Mouse (Mus musculus): Measurements from ENCODE around the gene Ltf. TPM values are rescaled to one million over a fixed set of nuclear protein-coding genes. Genes with fewer than 3 reads are reported as not detected.

The Ltf gene
- polyA plus RNA-seq, 1 experiment from 2014 or later, result 1.3 TPM

DNA sequence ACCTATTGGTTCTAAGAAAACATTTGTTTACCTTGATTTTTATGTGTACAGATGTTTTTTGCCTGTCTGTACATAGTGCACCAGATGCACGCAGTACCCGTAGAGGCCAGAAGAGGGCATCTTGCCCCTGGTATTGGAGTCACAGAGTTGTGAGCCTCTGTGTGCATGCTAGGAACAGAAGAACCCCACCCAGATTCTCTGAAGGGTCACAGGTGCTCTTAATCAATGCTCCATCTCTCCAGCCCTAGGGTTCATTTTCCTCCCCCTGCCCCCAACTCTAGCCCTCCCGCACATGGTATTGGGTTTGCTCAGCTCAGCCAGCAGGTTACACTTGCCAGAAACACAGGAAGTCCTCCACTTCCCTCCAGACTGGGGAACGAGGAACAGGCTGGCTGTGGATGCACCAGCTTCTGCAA is 51.5 kb downstream of the Ltf start:
- 36% methylated on average over 4 of the region's 4 CpGs for WGBS
- H3K4me3 ChIP-seq (ENCODE audit: low read length), result no peak overlapping the region
- H3K27ac ChIP-seq (ENCODE audit: low read depth, low read length), result no peak overlapping the region
- no peaks in the 10 kb centered on the region for H3K27me3 ChIP-seq (replicated peaks; ENCODE audit: control insufficient read depth, insufficient read depth, low read length)
- no peaks in the 10 kb centered on the region for H3K36me3 ChIP-seq (ENCODE audit: control insufficient read depth, insufficient read depth, low read length)
- H3K4me1 ChIP-seq (ENCODE audit: control insufficient read depth, insufficient read depth, low read depth, low read length), result no peaks in the 10 kb centered on the region
- peaks cover 2% of the 10 kb centered on the region; the same call in 1 of the 2 replicates for H3K9me3 ChIP-seq (ENCODE audit: control insufficient read depth, low read length)
- H3K4me2 ChIP-seq (ENCODE audit: low read length), result no peak overlapping the region
- H3K9ac ChIP-seq (ENCODE audit: low read depth, low read length), result no peak overlapping the region
- no peak for ATAC-seq

DNA sequence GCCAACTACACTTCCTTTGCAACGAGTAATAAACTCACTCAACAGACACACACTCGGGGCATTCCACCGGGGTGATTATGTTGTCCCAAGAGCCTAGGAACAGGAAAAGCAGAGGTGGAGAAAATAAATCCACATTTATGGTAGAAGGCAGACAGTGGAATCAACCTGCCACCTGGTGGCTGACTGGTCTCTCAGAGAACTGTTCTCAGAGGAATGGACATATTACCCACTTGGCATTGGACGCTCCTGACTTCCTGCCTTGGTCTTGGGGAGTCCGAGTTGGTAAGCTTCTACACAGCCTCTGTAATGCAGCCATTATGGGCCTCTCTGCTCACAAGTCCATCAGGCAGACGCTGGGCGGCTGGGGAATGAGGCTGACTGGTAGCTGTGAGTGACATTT is 53.1 kb downstream of the Ltf start:
- Histone ChIP-seq H3K9ac (ENCODE audit: low read depth, low read length) (no peak overlapping the region), H3K4me3 (ENCODE audit: low read length) (no peak overlapping the region), H3K27me3 (replicated peaks; ENCODE audit: control insufficient read depth, insufficient read depth, low read length) (no peaks in the 10 kb centered on the region), H3K4me1 (ENCODE audit: control insufficient read depth, insufficient read depth, low read depth, low read length) (no peaks in the 10 kb centered on the region), H3K9me3 (ENCODE audit: control insufficient read depth, low read length) (peaks cover 2% of the 10 kb centered on the region; the same call in 1 of the 2 replicates), H3K4me2 (ENCODE audit: low read length) (no peak overlapping the region), H3K27ac (ENCODE audit: low read depth, low read length) (no peak overlapping the region), H3K36me3 (ENCODE audit: control insufficient read depth, insufficient read depth, low read length) (no peaks in the 10 kb centered on the region)
- ATAC-seq, result no peak
- 56% methylated on average over 7 of the region's 7 CpGs for WGBS

- no peak overlapping the region for H3K4me3 ChIP-seq (ENCODE audit: low read length)
- H3K9me3 ChIP-seq (ENCODE audit: control insufficient read depth, low read length), result peaks cover 2% of the 10 kb centered on the region; the same call in 1 of the 2 replicates
- WGBS, result 78% methylated on average over 4 of the region's 4 CpGs
- no peak overlapping the region for H3K4me2 ChIP-seq (ENCODE audit: low read length)
- no peak overlapping the region for H3K9ac ChIP-seq (ENCODE audit: low read depth, low read length)
- no peak overlapping the region for H3K27ac ChIP-seq (ENCODE audit: low read depth, low read length)
- no peaks in the 10 kb centered on the region for H3K4me1 ChIP-seq (ENCODE audit: control insufficient read depth, insufficient read depth, low read depth, low read length)
- ATAC-seq, result no peak
- no peaks in the 10 kb centered on the region for H3K36me3 ChIP-seq (ENCODE audit: control insufficient read depth, insufficient read depth, low read length)
- H3K27me3 ChIP-seq (replicated peaks; ENCODE audit: control insufficient read depth, insufficient read depth, low read length), result no peaks in the 10 kb centered on the region
Observed at GRCm38 (mm10) chr9:111072971-111073370, 53.9 kb downstream of the Ltf start.

- Histone ChIP-seq H3K36me3 (ENCODE audit: control insufficient read depth, insufficient read depth, low read length) (no peaks in the 10 kb centered on the region), H3K27ac (ENCODE audit: low read depth, low read length) (no peak overlapping the region), H3K27me3 (replicated peaks; ENCODE audit: control insufficient read depth, insufficient read depth, low read length) (no peaks in the 10 kb centered on the region), H3K9me3 (ENCODE audit: control insufficient read depth, low read length) (peaks cover 2% of the 10 kb centered on the region; the same call in 1 of the 2 replicates), H3K4me2 (ENCODE audit: low read length) (no peak overlapping the region), H3K4me3 (ENCODE audit: low read length) (no peak overlapping the region), H3K9ac (ENCODE audit: low read depth, low read length) (no peak overlapping the region), H3K4me1 (ENCODE audit: control insufficient read depth, insufficient read depth, low read depth, low read length) (no peaks in the 10 kb centered on the region)
- WGBS, result 59% methylated on average over 5 of the region's 5 CpGs
- ATAC-seq, result no peak
Observed at GRCm38 (mm10) chr9:111077745-111078144, 58.7 kb downstream of the Ltf start.

DNA sequence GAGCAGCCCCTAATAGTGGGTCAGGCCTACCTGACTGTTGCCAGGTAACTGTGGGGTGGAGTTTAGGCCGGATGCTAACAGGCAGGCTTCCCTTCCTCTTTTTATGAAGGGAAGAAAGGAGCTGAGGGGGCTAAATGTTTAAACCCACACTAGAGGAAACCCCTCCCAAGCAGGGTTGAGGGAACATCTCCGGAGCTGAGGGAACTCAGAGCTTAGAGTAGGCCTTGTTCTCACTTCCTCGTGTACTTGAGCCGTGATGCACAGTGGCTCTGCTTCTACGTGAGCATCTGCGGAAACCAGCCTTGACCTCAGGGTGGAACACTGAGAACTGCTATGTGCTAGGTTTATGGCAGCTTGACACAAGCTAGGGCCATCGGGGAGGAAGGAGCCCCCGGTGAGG is 61.7 kb downstream of the Ltf start:
- H3K9me3 ChIP-seq (ENCODE audit: control insufficient read depth, low read length), result no peaks in the 10 kb centered on the region
- H3K9ac ChIP-seq (ENCODE audit: low read depth, low read length), result no peak overlapping the region
- H3K36me3 ChIP-seq (ENCODE audit: control insufficient read depth, insufficient read depth, low read length), result no peaks in the 10 kb centered on the region
- no peak for ATAC-seq
- H3K27me3 ChIP-seq (replicated peaks; ENCODE audit: control insufficient read depth, insufficient read depth, low read length), result no peaks in the 10 kb centered on the region
- H3K27ac ChIP-seq (ENCODE audit: low read depth, low read length), result no peak overlapping the region
- no peaks in the 10 kb centered on the region for H3K4me1 ChIP-seq (ENCODE audit: control insufficient read depth, insufficient read depth, low read depth, low read length)
- 95% methylated on average over 8 of the region's 8 CpGs for WGBS
- H3K4me2 ChIP-seq (ENCODE audit: low read length), result no peak overlapping the region
- no peak overlapping the region for H3K4me3 ChIP-seq (ENCODE audit: low read length)

- no peak overlapping the region for H3K4me2 ChIP-seq (ENCODE audit: low read length)
- no peaks in the 10 kb centered on the region for H3K36me3 ChIP-seq (ENCODE audit: control insufficient read depth, insufficient read depth, low read length)
- no peaks in the 10 kb centered on the region for H3K27me3 ChIP-seq (replicated peaks; ENCODE audit: control insufficient read depth, insufficient read depth, low read length)
- H3K27ac ChIP-seq (ENCODE audit: low read depth, low read length), result no peak overlapping the region
- no peaks in the 10 kb centered on the region for H3K4me1 ChIP-seq (ENCODE audit: control insufficient read depth, insufficient read depth, low read depth, low read length)
- 91% methylated on average over 5 of the region's 5 CpGs for WGBS
- no peak overlapping the region for H3K4me3 ChIP-seq (ENCODE audit: low read length)
- no peak for ATAC-seq
- no peak overlapping the region for H3K9ac ChIP-seq (ENCODE audit: low read depth, low read length)
- H3K9me3 ChIP-seq (ENCODE audit: control insufficient read depth, low read length), result no peaks in the 10 kb centered on the region
Observed at GRCm38 (mm10) chr9:111081765-111082164, 62.7 kb downstream of the Ltf start.

DNA sequence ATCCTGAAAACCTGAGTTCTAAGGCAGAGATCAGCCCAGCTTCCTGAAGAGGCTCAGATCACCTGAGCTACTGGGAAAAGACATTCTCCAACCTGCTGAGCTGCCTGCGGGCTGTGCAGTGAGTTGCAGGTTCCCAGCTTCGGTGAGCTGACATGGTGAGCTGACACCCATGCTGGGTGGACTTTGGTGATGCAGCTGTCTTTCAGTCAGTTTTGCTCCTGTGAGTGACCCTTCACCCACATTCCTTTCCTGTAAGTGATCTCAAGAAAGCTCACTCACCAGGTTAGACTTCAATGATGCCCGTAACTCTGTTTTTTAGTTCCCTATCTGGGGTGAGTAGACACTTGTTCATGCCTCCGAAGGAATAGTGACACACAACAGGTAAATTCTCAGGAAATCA is 66.3 kb downstream of the Ltf start:
- Histone ChIP-seq H3K4me2 (ENCODE audit: low read length) (no peak overlapping the region), H3K4me1 (ENCODE audit: control insufficient read depth, insufficient read depth, low read depth, low read length) (no peaks in the 10 kb centered on the region), H3K9ac (ENCODE audit: low read depth, low read length) (no peak overlapping the region), H3K9me3 (ENCODE audit: control insufficient read depth, low read length) (no peaks in the 10 kb centered on the region), H3K36me3 (ENCODE audit: control insufficient read depth, insufficient read depth, low read length) (no peaks in the 10 kb centered on the region), H3K27ac (ENCODE audit: low read depth, low read length) (no peak overlapping the region), H3K4me3 (ENCODE audit: low read length) (no peak overlapping the region), H3K27me3 (replicated peaks; ENCODE audit: control insufficient read depth, insufficient read depth, low read length) (no peaks in the 10 kb centered on the region)
- WGBS, result 59% methylated on average over 4 of the region's 4 CpGs
- ATAC-seq, result no peak

DNA sequence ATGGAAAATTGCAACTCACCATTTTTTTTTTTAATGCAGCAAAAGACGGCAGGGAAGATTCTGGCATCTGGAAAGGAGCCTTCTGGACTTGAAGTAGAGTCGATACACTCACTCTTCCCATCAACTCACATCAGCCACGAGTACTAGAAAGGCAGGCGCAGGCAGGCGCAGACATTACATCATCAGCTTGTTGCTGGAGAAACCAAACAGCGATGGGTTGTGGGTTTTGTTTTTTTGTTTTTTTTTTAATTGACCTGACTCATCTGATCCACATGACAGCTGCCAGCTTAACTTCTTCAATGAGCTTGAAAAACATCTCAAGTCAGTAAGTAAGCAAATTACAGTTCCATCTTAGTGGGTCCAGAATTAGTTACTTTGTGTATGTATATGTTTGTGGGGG is 67.1 kb downstream of the Ltf start:
- 69% methylated on average over 6 of the region's 6 CpGs for WGBS
- Histone ChIP-seq H3K4me2 (ENCODE audit: low read length) (no peak overlapping the region), H3K36me3 (ENCODE audit: control insufficient read depth, insufficient read depth, low read length) (no peaks in the 10 kb centered on the region), H3K9ac (ENCODE audit: low read depth, low read length) (no peak overlapping the region), H3K27ac (ENCODE audit: low read depth, low read length) (no peak overlapping the region), H3K9me3 (ENCODE audit: control insufficient read depth, low read length) (no peaks in the 10 kb centered on the region), H3K27me3 (replicated peaks; ENCODE audit: control insufficient read depth, insufficient read depth, low read length) (no peaks in the 10 kb centered on the region), H3K4me1 (ENCODE audit: control insufficient read depth, insufficient read depth, low read depth, low read length) (no peaks in the 10 kb centered on the region), H3K4me3 (ENCODE audit: low read length) (no peak overlapping the region)
- ATAC-seq, result no peak

DNA sequence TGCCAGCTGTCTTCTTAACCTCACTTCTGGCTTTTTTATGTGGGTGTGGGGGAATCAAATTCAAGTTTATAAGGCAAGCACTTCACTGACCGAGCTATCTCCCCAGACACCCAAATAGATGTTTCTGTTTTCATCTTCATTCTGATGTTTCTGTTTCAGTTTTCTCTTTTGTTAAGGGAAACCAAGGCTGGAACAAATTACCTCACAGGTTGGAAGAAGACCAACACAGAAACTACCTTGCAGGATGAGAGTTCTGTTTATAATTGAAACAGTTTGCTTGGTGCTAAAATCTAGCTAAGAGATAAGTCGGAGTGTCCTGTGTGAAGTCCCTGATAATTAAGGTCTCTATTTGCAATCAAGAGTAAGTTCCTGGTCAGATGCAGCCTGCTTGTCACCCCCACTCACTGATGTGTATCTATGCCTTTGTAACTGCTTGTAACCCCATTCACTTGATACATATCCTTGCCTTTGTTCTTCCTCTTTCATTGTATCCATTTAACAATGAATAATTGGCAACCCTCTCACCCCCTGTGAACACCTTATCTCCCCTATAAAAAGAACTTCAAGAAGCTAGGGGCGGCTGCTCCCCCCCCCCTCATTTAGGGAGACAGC is 68.0 kb downstream of the Ltf start:
- no peaks in the 10 kb centered on the region for H3K36me3 ChIP-seq (ENCODE audit: control insufficient read depth, insufficient read depth, low read length)
- no peaks in the 10 kb centered on the region for H3K9me3 ChIP-seq (ENCODE audit: control insufficient read depth, low read length)
- H3K4me3 ChIP-seq (ENCODE audit: low read length), result no peak overlapping the region
- 31% methylated on average over 3 of the region's 3 CpGs for WGBS
- no peaks in the 10 kb centered on the region for H3K4me1 ChIP-seq (ENCODE audit: control insufficient read depth, insufficient read depth, low read depth, low read length)
- no peak overlapping the region for H3K4me2 ChIP-seq (ENCODE audit: low read length)
- no peak for ATAC-seq
- H3K27me3 ChIP-seq (replicated peaks; ENCODE audit: control insufficient read depth, insufficient read depth, low read length), result no peaks in the 10 kb centered on the region
- H3K27ac ChIP-seq (ENCODE audit: low read depth, low read length), result no peak overlapping the region
- H3K9ac ChIP-seq (ENCODE audit: low read depth, low read length), result no peak overlapping the region

- Histone ChIP-seq H3K9ac (ENCODE audit: low read depth, low read length) (no peak overlapping the region), H3K27me3 (replicated peaks; ENCODE audit: control insufficient read depth, insufficient read depth, low read length) (no peaks in the 10 kb centered on the region), H3K4me2 (ENCODE audit: low read length) (no peak overlapping the region), H3K27ac (ENCODE audit: low read depth, low read length) (no peak overlapping the region), H3K9me3 (ENCODE audit: control insufficient read depth, low read length) (no peaks in the 10 kb centered on the region), H3K4me1 (ENCODE audit: control insufficient read depth, insufficient read depth, low read depth, low read length) (no peaks in the 10 kb centered on the region), H3K4me3 (ENCODE audit: low read length) (no peak overlapping the region), H3K36me3 (ENCODE audit: control insufficient read depth, insufficient read depth, low read length) (no peaks in the 10 kb centered on the region)
- no peak for ATAC-seq
- 8% methylated on average over 5 of the region's 5 CpGs for WGBS
Observed at GRCm38 (mm10) chr9:111087960-111088359, 68.9 kb downstream of the Ltf start.

Measured in hindbrain, embryonic 16.5 days (tissue).